Mouse (Mus musculus) liver, adult 2 months (tissue): ENCODE results near the gene Itsn1.

ENCODE experiments used
- CTCF ChIP-seq: fragments of 200-500 bp; IDR thresholded peaks from 2 replicates; pipeline ENCODE4 v1.5.1; 2011; ENCODE audit warnings: low read depth, low read length, control low read depth
- POLR2A ChIP-seq: fragments of 200-500 bp; IDR thresholded peaks from 2 replicates; pipeline ENCODE4 v1.6.1; 2011; ENCODE audit warnings: low read length, control low read depth; ENCODE audit not compliant: insufficient read depth; ENCODE audit errors: extremely low read depth

DNA sequence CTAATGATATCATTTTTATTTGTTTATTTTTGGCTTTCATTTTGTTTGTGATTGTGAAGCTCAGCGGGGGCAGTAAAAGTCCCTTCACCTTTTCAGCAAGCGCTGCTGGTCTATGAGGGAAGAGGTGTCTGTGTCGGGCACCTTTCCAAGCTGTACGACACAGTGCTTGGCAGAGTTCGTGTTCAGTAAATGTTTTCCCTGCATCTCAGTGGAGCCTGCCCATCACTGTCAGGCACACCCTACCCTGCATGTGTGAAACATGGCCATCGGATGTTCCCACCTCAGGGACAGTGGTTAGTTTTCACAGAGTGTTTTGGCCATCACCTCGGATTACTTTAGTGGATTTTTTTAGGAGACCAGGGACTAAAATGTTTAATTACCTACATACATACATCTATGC lies 54.1 kb downstream of the Itsn1 start:
- TF ChIP-seq CTCF (no peak), POLR2A (no peak)
